Mouse (Mus musculus): ENCODE results near the gene Efna5. TPM values are rescaled to one million over a fixed set of nuclear protein-coding genes. Genes with fewer than 3 reads are reported as not detected.

Gene Efna5
- polyA plus RNA-seq, 1 experiment from 2014 or later = not detected

DNA sequence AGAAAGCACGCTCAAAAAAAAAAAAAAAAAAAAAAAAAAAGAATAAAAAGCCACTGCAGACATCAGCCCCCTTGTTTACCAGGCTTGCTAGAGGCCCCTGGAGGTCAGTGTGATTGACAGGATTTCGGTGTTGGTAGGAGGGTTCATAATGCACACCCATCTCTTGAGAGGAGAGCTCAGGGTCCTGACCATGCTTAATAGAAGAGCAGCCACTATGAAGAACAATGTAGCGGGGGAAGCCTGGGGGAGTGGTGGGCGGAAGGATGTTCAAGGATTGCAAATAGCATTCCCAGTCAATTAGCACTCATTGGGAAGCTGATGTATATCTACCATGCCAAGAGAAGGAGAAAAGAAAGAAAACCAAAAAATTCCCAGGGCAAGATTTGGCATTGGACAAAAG lies 147.1 kb downstream of the Efna5 start:
- Histone ChIP-seq H3K36me3 (ENCODE audit: inconsistent target) (no peaks in the 10 kb centered on the region), H3K4me3 (ENCODE audit: inconsistent target) (no peak overlapping the region), H3K27ac (no peak overlapping the region), H3K79me2 (ENCODE audit: inconsistent target) (no peaks in the 10 kb centered on the region)
- 97% methylated on average over 4 of the region's 4 CpGs for WGBS (ENCODE audit: missing documents)

- Histone ChIP-seq H3K4me3 (ENCODE audit: inconsistent target) (no peak overlapping the region), H3K27ac (no peak overlapping the region), H3K79me2 (ENCODE audit: inconsistent target) (no peaks in the 10 kb centered on the region), H3K36me3 (ENCODE audit: inconsistent target) (no peaks in the 10 kb centered on the region)
- 66% methylated on average over 10 of the region's 10 CpGs for WGBS (ENCODE audit: missing documents)
Measured at GRCm38 (mm10) chr17:62729754-62730470, 151.2 kb downstream of the Efna5 start.

DNA sequence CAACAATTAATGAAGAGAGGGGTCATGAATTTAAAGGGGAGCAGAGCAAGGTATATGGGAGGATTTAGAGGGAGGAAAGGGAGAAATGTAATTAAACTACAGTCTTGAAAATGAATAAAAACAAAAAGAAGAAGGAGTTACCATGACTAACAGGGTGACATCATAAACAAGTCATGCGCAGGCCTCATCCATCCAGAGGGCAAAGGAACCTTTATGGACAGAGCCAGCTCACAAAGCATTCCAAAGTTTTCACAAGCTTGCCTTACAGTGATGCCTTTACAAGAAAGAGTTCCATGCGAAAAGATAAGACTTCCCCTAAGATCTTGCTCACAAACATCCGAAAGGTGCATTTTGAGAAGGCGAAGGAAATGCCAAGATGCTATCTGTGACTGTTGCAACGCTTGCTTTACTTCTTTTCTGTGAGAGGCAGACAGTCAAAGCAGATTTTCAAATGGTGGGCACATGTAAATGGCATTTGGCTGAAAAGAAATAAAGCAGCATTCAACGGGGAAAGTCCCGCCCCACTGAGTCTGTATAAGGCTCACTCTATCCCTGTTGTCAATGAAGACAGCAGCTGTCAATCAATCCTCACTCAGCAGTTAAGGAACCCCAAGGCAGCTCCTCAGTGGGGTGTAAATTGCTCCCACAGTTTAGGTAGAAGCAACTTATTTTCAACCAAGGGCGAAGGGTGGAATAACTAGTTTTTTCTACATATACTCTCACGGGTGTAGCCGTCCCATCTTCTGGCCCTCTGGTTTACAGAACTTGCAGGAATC lies 152.8 kb downstream of the Efna5 start:
- no peak overlapping the region for H3K27ac ChIP-seq
- H3K79me2 ChIP-seq (ENCODE audit: inconsistent target) = no peaks in the 10 kb centered on the region
- WGBS (ENCODE audit: missing documents) = 94% methylated on average over 10 of the region's 10 CpGs
- no peak overlapping the region for H3K4me3 ChIP-seq (ENCODE audit: inconsistent target)
- H3K36me3 ChIP-seq (ENCODE audit: inconsistent target) = no peaks in the 10 kb centered on the region

DNA sequence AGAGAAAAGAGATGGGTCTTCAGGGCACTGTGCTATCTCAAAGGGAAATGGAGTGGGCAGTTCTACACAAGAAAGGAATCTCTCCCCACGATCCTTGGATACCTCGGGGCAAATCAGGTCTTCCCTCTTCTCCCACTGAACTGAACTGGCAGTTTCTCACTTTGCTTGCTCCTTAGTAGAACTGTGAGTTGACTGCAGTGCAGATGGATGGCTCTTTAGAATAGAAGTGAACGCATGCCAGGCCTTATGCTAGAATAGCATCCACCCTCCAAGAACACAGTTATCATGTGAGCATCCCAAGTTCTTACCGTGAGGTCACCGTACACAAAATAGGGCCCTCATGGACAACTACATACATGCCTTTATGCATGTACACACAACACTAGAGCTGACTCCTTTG lies 155.0 kb downstream of the Efna5 start:
- Histone ChIP-seq H3K27ac (no peak overlapping the region), H3K79me2 (ENCODE audit: inconsistent target) (no peaks in the 10 kb centered on the region), H3K36me3 (ENCODE audit: inconsistent target) (no peaks in the 10 kb centered on the region), H3K4me3 (ENCODE audit: inconsistent target) (no peak overlapping the region)
- WGBS (ENCODE audit: missing documents) = 95% methylated on average over 5 of the region's 5 CpGs

DNA sequence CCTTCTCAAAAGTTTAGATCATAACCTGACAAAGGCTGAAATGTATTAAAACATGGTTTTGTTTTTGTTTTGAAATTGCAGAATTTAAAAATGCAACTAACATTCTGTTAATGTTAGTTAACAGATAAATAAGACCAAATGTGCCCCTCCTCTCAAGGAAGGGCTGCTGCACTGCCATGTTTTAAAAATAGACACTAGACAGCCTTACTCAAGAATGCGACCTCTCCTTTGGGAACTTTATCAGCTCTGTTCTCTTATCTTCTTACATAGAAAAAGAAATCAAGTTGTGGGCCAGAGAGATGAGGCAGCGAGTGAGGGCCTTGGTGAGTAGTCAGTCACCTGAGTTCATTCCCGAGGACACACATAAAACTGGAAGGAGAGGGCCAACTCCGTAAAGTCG lies 158.2 kb downstream of the Efna5 start:
- Histone ChIP-seq H3K79me2 (ENCODE audit: inconsistent target) (no peaks in the 10 kb centered on the region), H3K27ac (no peak overlapping the region), H3K4me3 (ENCODE audit: inconsistent target) (no peak overlapping the region), H3K36me3 (ENCODE audit: inconsistent target) (no peaks in the 10 kb centered on the region)
- 89% methylated on average over 5 of the region's 5 CpGs for WGBS (ENCODE audit: missing documents)

- Histone ChIP-seq H3K79me2 (ENCODE audit: inconsistent target) (no peaks in the 10 kb centered on the region), H3K27ac (no peak overlapping the region), H3K36me3 (ENCODE audit: inconsistent target) (no peaks in the 10 kb centered on the region), H3K4me3 (ENCODE audit: inconsistent target) (no peak overlapping the region)
- 93% methylated on average over 3 of the region's 3 CpGs for WGBS (ENCODE audit: missing documents)
Measured at GRCm38 (mm10) chr17:62721595-62721994, 159.5 kb downstream of the Efna5 start.

- Histone ChIP-seq H3K36me3 (ENCODE audit: inconsistent target) (no peaks in the 10 kb centered on the region), H3K4me3 (ENCODE audit: inconsistent target) (no peak overlapping the region), H3K79me2 (ENCODE audit: inconsistent target) (no peaks in the 10 kb centered on the region), H3K27ac (no peak overlapping the region)
- 82% methylated on average over 20 of the region's 20 CpGs for WGBS (ENCODE audit: missing documents)
Measured at GRCm38 (mm10) chr17:62720740-62721450, 160.2 kb downstream of the Efna5 start.

DNA sequence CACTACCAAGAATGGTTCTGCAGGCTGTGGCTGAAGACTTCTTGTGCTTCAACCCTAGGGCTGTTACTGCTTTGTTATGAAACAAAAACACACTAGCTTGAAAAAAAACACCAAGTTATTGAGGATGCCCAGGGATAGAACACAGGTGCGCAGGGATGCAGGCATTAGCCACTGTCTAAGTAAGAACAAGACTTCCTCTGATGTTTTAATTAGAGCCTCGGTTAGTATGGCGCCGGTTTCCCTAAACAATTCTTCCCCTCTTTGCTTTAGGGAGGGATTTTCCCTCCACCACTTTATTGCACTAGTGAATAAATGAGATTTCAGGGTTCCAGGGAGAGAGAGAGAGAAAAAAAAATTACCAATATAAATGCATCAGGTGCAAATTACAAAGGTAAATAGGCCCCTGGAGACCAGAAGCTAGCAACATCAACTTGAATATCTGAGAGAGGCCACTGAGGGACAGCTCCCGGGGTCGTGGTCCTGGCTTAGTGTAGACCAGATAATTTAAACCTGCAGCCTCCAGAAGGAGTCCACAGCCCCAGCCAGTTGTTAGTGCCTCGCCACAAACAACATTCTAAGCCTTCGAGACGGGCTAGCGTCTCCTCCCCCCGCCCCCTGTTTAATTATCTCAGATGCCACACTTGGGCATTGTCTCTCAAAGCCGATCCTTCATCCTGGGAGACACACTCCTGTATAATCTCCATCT lies 163.5 kb downstream of the Efna5 start:
- WGBS (ENCODE audit: missing documents) = 83% methylated on average over 12 of the region's 12 CpGs
- Histone ChIP-seq H3K36me3 (ENCODE audit: inconsistent target) (no peaks in the 10 kb centered on the region), H3K27ac (no peak overlapping the region), H3K79me2 (ENCODE audit: inconsistent target) (no peaks in the 10 kb centered on the region), H3K4me3 (ENCODE audit: inconsistent target) (no peak overlapping the region)

- H3K36me3 ChIP-seq (ENCODE audit: inconsistent target) = no peaks in the 10 kb centered on the region
- WGBS (ENCODE audit: missing documents) = 94% methylated on average over 3 of the region's 3 CpGs
- no peak overlapping the region for H3K4me3 ChIP-seq (ENCODE audit: inconsistent target)
Measured at GRCm38 (mm10) chr17:62713455-62713854, 167.7 kb downstream of the Efna5 start.

DNA sequence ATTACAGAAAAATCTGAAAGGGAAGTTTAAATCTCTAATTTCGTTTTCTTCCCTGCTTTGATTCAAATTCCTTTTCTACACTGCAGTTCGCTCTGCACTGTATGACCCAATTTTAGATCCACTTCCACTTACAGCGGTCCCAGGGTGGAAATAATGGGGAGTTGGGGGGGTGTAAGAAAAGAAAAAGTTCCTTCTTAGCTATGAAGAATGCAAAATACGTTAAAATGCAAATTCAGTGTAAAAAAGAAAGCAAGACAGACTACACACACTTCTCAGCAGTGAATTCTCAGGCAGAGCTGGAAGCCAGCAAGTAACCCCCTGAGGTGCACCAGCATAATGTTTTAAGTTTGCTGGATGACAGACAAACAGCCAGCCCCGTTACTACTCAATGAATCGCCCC lies 174.7 kb downstream of the Efna5 start:
- no peak overlapping the region for H3K27ac ChIP-seq
- no peaks in the 10 kb centered on the region for H3K36me3 ChIP-seq (ENCODE audit: inconsistent target)
- WGBS (ENCODE audit: missing documents) = 68% methylated on average over 6 of the region's 6 CpGs
- no peak overlapping the region for H3K4me3 ChIP-seq (ENCODE audit: inconsistent target)
- no peaks in the 10 kb centered on the region for H3K79me2 ChIP-seq (ENCODE audit: inconsistent target)

More at GRCm38 (mm10) chr17:62713455-62713854, 167.7 kb downstream of the Efna5 start:
- no peak overlapping the region for H3K27ac ChIP-seq
- H3K79me2 ChIP-seq (ENCODE audit: inconsistent target) = no peaks in the 10 kb centered on the region

DNA sequence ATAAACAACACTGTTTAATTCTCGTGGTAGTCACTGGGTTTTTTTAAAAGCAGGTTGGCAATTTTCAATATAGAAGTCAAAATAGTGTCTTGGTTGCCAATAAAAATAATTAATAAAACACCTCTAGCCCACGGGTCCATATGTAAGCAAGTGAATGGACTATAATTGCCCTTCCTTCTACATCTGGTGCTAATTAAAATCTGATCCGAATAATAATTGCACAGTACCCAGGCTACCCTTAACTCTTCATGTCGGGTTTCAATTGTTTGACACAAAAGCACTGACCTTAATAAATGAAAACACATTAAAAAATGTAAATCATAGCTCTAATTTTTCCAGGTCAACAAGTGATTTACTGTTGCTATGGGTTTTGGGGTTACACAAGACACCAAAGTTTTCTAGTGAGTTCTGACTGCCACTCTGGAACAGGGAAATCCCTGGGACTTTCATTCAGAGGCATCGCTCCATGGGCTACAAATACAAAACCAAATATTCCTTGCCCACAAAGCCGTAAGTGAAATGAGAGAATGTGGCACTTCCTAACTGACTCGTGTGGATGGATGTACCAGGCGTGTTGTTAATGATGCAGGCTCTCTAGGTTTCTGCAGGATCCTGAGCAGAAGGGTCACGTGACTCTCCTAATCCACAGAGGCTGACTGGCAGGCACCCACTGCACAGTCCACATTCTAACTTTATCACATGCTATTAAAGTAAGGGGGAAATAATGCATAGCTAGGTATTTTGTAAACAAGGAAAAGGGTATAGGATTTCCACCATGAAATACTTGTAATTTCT lies 178.9 kb downstream of the Efna5 start:
- Histone ChIP-seq H3K36me3 (ENCODE audit: inconsistent target) (no peaks in the 10 kb centered on the region), H3K79me2 (ENCODE audit: inconsistent target) (no peaks in the 10 kb centered on the region), H3K4me3 (ENCODE audit: inconsistent target) (no peak overlapping the region), H3K27ac (no peak overlapping the region)
- WGBS (ENCODE audit: missing documents) = 91% methylated on average over 9 of the region's 9 CpGs

DNA sequence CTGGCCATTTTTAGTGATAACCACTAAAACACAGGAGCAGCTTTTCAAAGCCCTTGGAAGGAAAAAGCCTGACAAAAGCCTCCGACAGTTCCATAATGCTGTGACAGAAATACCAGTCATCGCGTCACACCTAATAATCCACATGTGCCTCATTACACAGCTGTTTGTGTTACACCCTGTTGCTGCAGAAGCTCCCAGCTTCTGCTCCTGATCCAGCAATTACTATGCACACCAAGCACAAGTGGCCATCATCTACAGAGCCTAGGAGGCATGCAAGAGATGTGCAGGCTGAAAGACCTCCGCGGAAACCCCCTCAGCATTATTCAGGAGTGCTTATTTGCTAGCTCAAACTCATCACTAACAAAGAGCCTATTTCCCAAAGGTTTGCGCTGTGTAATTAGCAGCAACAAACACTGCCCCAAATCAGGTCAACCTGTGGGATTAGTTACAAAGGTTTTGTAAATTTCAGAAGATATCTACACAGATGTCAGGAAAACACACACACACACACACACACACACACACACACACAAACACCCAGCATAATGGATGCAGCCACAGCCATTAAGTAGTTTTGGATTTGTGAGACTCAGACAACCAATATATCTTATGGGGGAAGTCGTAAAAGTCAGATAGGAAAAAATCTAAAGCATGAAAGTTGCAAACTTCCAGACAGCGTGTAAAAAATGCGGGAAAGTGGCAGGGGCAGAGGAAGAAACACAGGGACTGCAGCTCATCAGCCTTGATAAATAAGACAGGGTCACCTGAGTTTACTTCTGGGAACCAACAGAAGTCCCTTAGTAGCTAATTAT lies 180.1 kb downstream of the Efna5 start:
- Histone ChIP-seq H3K79me2 (ENCODE audit: inconsistent target) (no peaks in the 10 kb centered on the region), H3K27ac (no peak overlapping the region), H3K36me3 (ENCODE audit: inconsistent target) (no peaks in the 10 kb centered on the region), H3K4me3 (ENCODE audit: inconsistent target) (no peak overlapping the region)
- 84% methylated on average over 9 of the region's 9 CpGs for WGBS (ENCODE audit: missing documents)

DNA sequence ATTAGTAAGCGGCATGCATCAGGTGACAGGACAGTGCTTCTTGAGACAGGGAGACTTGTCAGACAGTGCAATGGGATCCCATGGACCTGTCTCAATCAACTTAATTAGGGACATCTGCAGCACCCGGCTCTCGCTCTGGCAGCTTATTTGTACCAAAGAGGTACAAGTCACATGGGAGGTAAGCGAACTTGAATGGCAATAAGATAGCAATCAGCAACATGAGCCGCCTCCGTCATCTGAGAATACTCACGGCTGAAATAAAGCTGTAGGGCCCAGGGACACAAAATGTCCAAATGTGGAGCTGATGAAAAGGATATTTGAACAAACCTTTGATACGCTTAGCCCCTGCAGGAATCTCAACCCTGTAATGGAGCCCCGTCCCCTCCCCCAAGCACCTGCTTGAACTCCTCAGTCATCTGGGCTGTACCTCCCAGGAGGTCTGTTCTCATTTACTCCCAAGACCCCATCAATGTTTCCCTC lies 186.1 kb downstream of the Efna5 start:
- no peak overlapping the region for H3K27ac ChIP-seq
- no peak overlapping the region for H3K4me3 ChIP-seq (ENCODE audit: inconsistent target)
- 97% methylated on average over 9 of the region's 9 CpGs for WGBS (ENCODE audit: missing documents)
- no peaks in the 10 kb centered on the region for H3K79me2 ChIP-seq (ENCODE audit: inconsistent target)
- H3K36me3 ChIP-seq (ENCODE audit: inconsistent target) = no peaks in the 10 kb centered on the region

All from macrophage (primary cell).